Mouse (Mus musculus) liver, adult 2 months (tissue): ENCODE measurements at regions not wholly inside any gene's neighbourhood (a gene's known extent, or its start where the extent isn't known, plus 50 kb on each side); places are given as distances from the start of the nearest gene placed in this dataset.

ENCODE experiments used
- CTCF ChIP-seq: fragments of 200-500 bp; IDR thresholded peaks from 2 replicates; pipeline ENCODE4 v1.5.1; 2011; ENCODE audit warnings: low read depth, low read length, control low read depth
- POLR2A ChIP-seq: fragments of 200-500 bp; IDR thresholded peaks from 2 replicates; pipeline ENCODE4 v1.6.1; 2011; ENCODE audit warnings: low read length, control low read depth; ENCODE audit not compliant: insufficient read depth; ENCODE audit errors: extremely low read depth

DNA sequence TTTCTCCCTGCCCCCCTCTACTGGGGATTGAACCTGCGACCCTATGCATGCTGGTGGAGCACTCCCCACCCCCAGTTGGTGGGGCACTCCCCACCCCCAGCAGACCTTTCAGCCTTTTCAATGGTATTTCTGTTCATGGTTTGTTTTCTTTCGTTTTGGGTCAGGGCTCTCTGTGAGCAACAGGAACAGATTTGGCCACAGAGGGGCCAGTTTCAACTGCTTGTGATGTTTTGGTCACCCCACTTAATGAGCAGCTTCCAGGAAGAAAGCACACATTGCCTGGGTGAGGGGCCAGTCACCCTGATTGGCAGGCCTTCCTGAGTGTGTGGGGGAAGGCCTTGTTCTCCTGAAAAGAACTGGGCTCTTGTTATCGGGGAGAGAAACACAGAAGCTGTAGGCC is 71.5 kb upstream of the Sulf2 start:
- TF ChIP-seq CTCF (no peak), POLR2A (no peak)
